Mouse (Mus musculus) ES-E14 (cell line): ENCODE results near the gene Pdxp. TPM values are rescaled to one million over a fixed set of nuclear protein-coding genes. Genes with fewer than 3 reads are reported as not detected.

Experiments used
- DNase-seq: peaks from one replicate; pipeline ENCODE4 v3.0.0-alpha.2; 2013; ENCODE audit warnings: low read depth, low spot score
- H3K27ac ChIP-seq: 2 replicates; pipeline ENCODE4 v1.5.1; 2012; ENCODE audit warnings: low read depth, mild to moderate bottlenecking, low read length, moderate library complexity, mixed read lengths; ENCODE audit not compliant: poor library complexity, insufficient read depth, severe bottlenecking
- H3K36me3 ChIP-seq: 2 replicates; pipeline ENCODE4 v1.6.1; 2012; ENCODE audit warnings: mild to moderate bottlenecking, low read length, moderate library complexity, mixed read lengths; ENCODE audit not compliant: control insufficient read depth, poor library complexity, insufficient read depth, severe bottlenecking
- H3K4me1 ChIP-seq, 2 experiments: fragments of 150-350 bp in 1 of 2; sonication (generic) in 1 of 2; 2 replicates each; pipeline ENCODE4 v1.6.1; 2012; ENCODE audit warnings: low read length in 2 of 2, mild to moderate bottlenecking in 1 of 2, mixed read lengths in 1 of 2; ENCODE audit not compliant: control insufficient read depth in 2 of 2, insufficient read depth in 2 of 2, poor library complexity in 1 of 2
- H3K4me3 ChIP-seq, 2 experiments: fragments of 150-350 bp in 1 of 2; sonication (generic) in 1 of 2; 2 replicates each; pipeline ENCODE4 v1.5.1; 2012; ENCODE audit warnings: low read length in 2 of 2, low read depth in 1 of 2, mild to moderate bottlenecking in 1 of 2, mixed read lengths in 1 of 2; ENCODE audit not compliant: insufficient read depth in 1 of 2, poor library complexity in 1 of 2, severe bottlenecking in 1 of 2
- H3K9ac ChIP-seq: 2 replicates; pipeline ENCODE4 v1.6.1; 2012; ENCODE audit warnings: low read depth, mild to moderate bottlenecking, low read length, mixed read lengths; ENCODE audit not compliant: poor library complexity, insufficient read depth, severe bottlenecking
- H3K9me3 ChIP-seq: fragments of 150-350 bp; sonication (generic); 2 replicates; pipeline ENCODE4 v1.6.1; 2012; ENCODE audit warnings: low read depth, mild to moderate bottlenecking, low read length; ENCODE audit not compliant: control insufficient read depth, insufficient read depth
- CHD2 ChIP-seq: IDR thresholded peaks from 2 replicates; pipeline ENCODE4 v1.6.1; 2014; ENCODE audit warnings: mild to moderate bottlenecking, low read depth, low read length, inconsistent platforms
- HCFC1 ChIP-seq: IDR thresholded peaks from 2 replicates; pipeline ENCODE4 v1.6.1; 2012; ENCODE audit warnings: low read length, inconsistent platforms, borderline replicate concordance; ENCODE audit not compliant: insufficient read depth
- MAFK ChIP-seq: IDR thresholded peaks from 2 replicates; pipeline ENCODE4 v1.6.1; 2014; ENCODE audit warnings: mild to moderate bottlenecking, low read depth, low read length, inconsistent platforms; ENCODE audit not compliant: insufficient read depth
- ZC3H11A ChIP-seq: IDR thresholded peaks from 2 replicates; pipeline ENCODE4 v1.6.1; 2012; ENCODE audit warnings: low read depth, mild to moderate bottlenecking, inconsistent platforms, low read length, borderline replicate concordance
- ZNF384 ChIP-seq: IDR thresholded peaks from 2 replicates; pipeline ENCODE4 v1.6.1; 2012; ENCODE audit warnings: low read depth, low read length, inconsistent platforms
- in situ Hi-C, 2 experiments: fragments of 600-800 bp; cut with MboI; formaldehyde crosslinking; loops; one replicate each; pipeline ENCODE4 v1.15.1; 2025; ENCODE audit warnings: low sequenced_read_pairs in 2 of 2, inconsistent platforms in 1 of 2; ENCODE audit not compliant: unreplicated experiment in 2 of 2
- total RNA-seq: library from RNA; depleted of rRNA; stranded (reverse); fragments of 300-350 nt; gene quantifications from 2 replicates; pipeline ENCODE4 v1.2.3, GENCODE M21; 2012

Gene Pdxp
- total RNA-seq, 1 experiment, result 15.8 TPM

- Histone ChIP-seq H3K4me1 (peaks cover 0 to 4% of the 10 kb centered on the region in 2 experiments; a peak in 2 of 4 replicates), H3K9me3 (no peaks in the 10 kb centered on the region), H3K4me3 (no peak overlapping the region), H3K27ac (no peak overlapping the region), H3K9ac (no peak overlapping the region), H3K36me3 (peaks cover 38% of the 10 kb centered on the region; the same call in 1 of the 2 replicates)
- in situ Hi-C loops, result no loop called here
- DNase-seq, result no peak
- TF ChIP-seq HCFC1 (no peak), ZNF384 (no peak), MAFK (no peak), ZC3H11A (no peak), CHD2 (no peak)
These were observed 31.9 kb upstream of the Pdxp start for GRCm38 (mm10) chr15:78881828-78882227.

- H3K27ac ChIP-seq, result no peak overlapping the region
- peaks cover 0 to 13% of the 10 kb centered on the region in 2 experiments; a peak in 2 of 4 replicates for H3K4me1 ChIP-seq
- TF ChIP-seq MAFK (no peak), CHD2 (no peak), ZNF384 (no peak), ZC3H11A (no peak), HCFC1 (no peak)
- peaks cover 57% of the 10 kb centered on the region for H3K36me3 ChIP-seq
- peak overlapping the region; percentile 4; the same call in 1 of the 2 replicates for H3K9ac ChIP-seq
- no peaks in the 10 kb centered on the region for H3K9me3 ChIP-seq
- no peak overlapping the region for H3K4me3 ChIP-seq
- in situ Hi-C loops, result no loop called here
- no peak for DNase-seq
These were observed 24.3 kb upstream of the Pdxp start for GRCm38 (mm10) chr15:78889401-78889853.

GRCm38 (mm10) chr15:78892440-78892839 is 21.3 kb upstream of the Pdxp start:
- Histone ChIP-seq H3K9ac (no peak overlapping the region), H3K4me1 (peaks cover 10 to 35% of the 10 kb centered on the region in 2 experiments), H3K27ac (no peak overlapping the region), H3K9me3 (no peaks in the 10 kb centered on the region), H3K4me3 (no peak overlapping the region), H3K36me3 (peaks cover 47% of the 10 kb centered on the region)
- no peak for DNase-seq
- in situ Hi-C loops, result no loop called here
- TF ChIP-seq CHD2, result no peak
- no peak for TF ChIP-seq ZC3H11A
- TF ChIP-seq HCFC1, result no peak
- no peak for TF ChIP-seq MAFK
- TF ChIP-seq ZNF384, result no peak

- Histone ChIP-seq H3K4me1 (peaks cover 13 to 36% of the 10 kb centered on the region in 2 experiments), H3K4me3 (no peak overlapping the region), H3K27ac (no peak overlapping the region), H3K36me3 (peaks cover 34% of the 10 kb centered on the region), H3K9ac (peak overlapping the region; percentile 11; the same call in 1 of the 2 replicates), H3K9me3 (no peaks in the 10 kb centered on the region)
- DNase-seq, result no peak
- in situ Hi-C loops, result no loop called here
- no peak for TF ChIP-seq ZC3H11A
- TF ChIP-seq HCFC1, result no peak
- TF ChIP-seq ZNF384, result no peak
- no peak for TF ChIP-seq MAFK
- no peak for TF ChIP-seq CHD2
These were observed 19.0 kb upstream of the Pdxp start for GRCm38 (mm10) chr15:78894726-78895125.

- TF ChIP-seq HCFC1, result no peak
- no peak for TF ChIP-seq MAFK
- no peak for TF ChIP-seq ZNF384
- TF ChIP-seq ZC3H11A, result no peak
- no peak for TF ChIP-seq CHD2
- DNase-seq, result no peak
- peaks cover 13 to 38% of the 10 kb centered on the region in 2 experiments for H3K4me1 ChIP-seq
- no peaks in the 10 kb centered on the region for H3K9me3 ChIP-seq
- peak overlapping the region; percentile 45 for H3K27ac ChIP-seq
- in situ Hi-C loops, result no loop called here
- H3K36me3 ChIP-seq, result peaks cover 29% of the 10 kb centered on the region
- H3K9ac ChIP-seq, result no peak overlapping the region
- H3K4me3 ChIP-seq, result no peak overlapping the region
These were observed 18.0 kb upstream of the Pdxp start for GRCm38 (mm10) chr15:78895741-78896140.
